Mouse (Mus musculus): ENCODE measurements around the gene Fignl1. TPM values are rescaled to one million over a fixed set of nuclear protein-coding genes. Genes with fewer than 3 reads are reported as not detected.

Fignl1 gene
- polyA plus RNA-seq, 1 experiment = 10.6 TPM

- peaks cover 5% of the 10 kb centered on the region for H3K4me1 ChIP-seq (ENCODE audit: control insufficient read depth, insufficient read depth, low read length)
- TF ChIP-seq CTCF (IDR thresholded peaks at IDR 0.05; ENCODE audit: low read depth, low read length) = no peak
- TF ChIP-seq POLR2A (IDR thresholded peaks at IDR 0.05; ENCODE audit: borderline replicate concordance, low read depth, low read length) = no peak
- no peak overlapping the region for H3K4me3 ChIP-seq (ENCODE audit: insufficient read depth, low read length)
- no peak overlapping the region for H3K27ac ChIP-seq (ENCODE audit: insufficient read depth, low read depth, low read length)
Measured at GRCm38 (mm10) chr11:11825670-11826069, 16.9 kb upstream of the Fignl1 start.

- Histone ChIP-seq H3K27ac (ENCODE audit: insufficient read depth, low read depth, low read length) (no peak overlapping the region), H3K4me1 (ENCODE audit: control insufficient read depth, insufficient read depth, low read length) (peaks cover 8% of the 10 kb centered on the region), H3K4me3 (ENCODE audit: insufficient read depth, low read length) (no peak overlapping the region)
- no peak for TF ChIP-seq CTCF (IDR thresholded peaks at IDR 0.05; ENCODE audit: low read depth, low read length)
- TF ChIP-seq POLR2A (IDR thresholded peaks at IDR 0.05; ENCODE audit: borderline replicate concordance, low read depth, low read length) = no peak
Measured at GRCm38 (mm10) chr11:11824970-11825635, 16.3 kb upstream of the Fignl1 start.

- TF ChIP-seq CTCF (IDR thresholded peaks at IDR 0.05; ENCODE audit: low read depth, low read length) (no peak), POLR2A (IDR thresholded peaks at IDR 0.05; ENCODE audit: borderline replicate concordance, low read depth, low read length) (no peak)
- Histone ChIP-seq H3K4me1 (ENCODE audit: control insufficient read depth, insufficient read depth, low read length) (peaks cover 12% of the 10 kb centered on the region), H3K4me3 (ENCODE audit: insufficient read depth, low read length) (no peak overlapping the region), H3K27ac (ENCODE audit: insufficient read depth, low read depth, low read length) (no peak overlapping the region)
Measured at GRCm38 (mm10) chr11:11823980-11824911, 15.5 kb upstream of the Fignl1 start.

GRCm38 (mm10) chr11:11822181-11823095 lies 13.7 kb upstream of the Fignl1 start:
- peaks cover 16% of the 10 kb centered on the region for H3K4me1 ChIP-seq (ENCODE audit: control insufficient read depth, insufficient read depth, low read length)
- H3K4me3 ChIP-seq (ENCODE audit: insufficient read depth, low read length) = no peak overlapping the region
- no peak overlapping the region for H3K27ac ChIP-seq (ENCODE audit: insufficient read depth, low read depth, low read length)
- TF ChIP-seq CTCF (IDR thresholded peaks at IDR 0.05; ENCODE audit: low read depth, low read length) = no peak
- TF ChIP-seq POLR2A (IDR thresholded peaks at IDR 0.05; ENCODE audit: borderline replicate concordance, low read depth, low read length) = no peak

GRCm38 (mm10) chr11:11821387-11821975 lies 12.7 kb upstream of the Fignl1 start:
- Histone ChIP-seq H3K4me3 (ENCODE audit: insufficient read depth, low read length) (no peak overlapping the region), H3K4me1 (ENCODE audit: control insufficient read depth, insufficient read depth, low read length) (peaks cover 16% of the 10 kb centered on the region), H3K27ac (ENCODE audit: insufficient read depth, low read depth, low read length) (no peak overlapping the region)
- TF ChIP-seq CTCF (IDR thresholded peaks at IDR 0.05; ENCODE audit: low read depth, low read length) = no peak
- no peak for TF ChIP-seq POLR2A (IDR thresholded peaks at IDR 0.05; ENCODE audit: borderline replicate concordance, low read depth, low read length)

- H3K27ac ChIP-seq (ENCODE audit: insufficient read depth, low read depth, low read length) = no peak overlapping the region
- no peak overlapping the region for H3K4me3 ChIP-seq (ENCODE audit: insufficient read depth, low read length)
- peaks cover 16% of the 10 kb centered on the region for H3K4me1 ChIP-seq (ENCODE audit: control insufficient read depth, insufficient read depth, low read length)
- TF ChIP-seq CTCF (IDR thresholded peaks at IDR 0.05; ENCODE audit: low read depth, low read length) (no peak), POLR2A (IDR thresholded peaks at IDR 0.05; ENCODE audit: borderline replicate concordance, low read depth, low read length) (no peak)
Measured at GRCm38 (mm10) chr11:11820737-11821136, 12.0 kb upstream of the Fignl1 start.

GRCm38 (mm10) chr11:11820251-11820650 lies 11.5 kb upstream of the Fignl1 start:
- Histone ChIP-seq H3K4me3 (ENCODE audit: insufficient read depth, low read length) (no peak overlapping the region), H3K4me1 (ENCODE audit: control insufficient read depth, insufficient read depth, low read length) (peaks cover 16% of the 10 kb centered on the region), H3K27ac (ENCODE audit: insufficient read depth, low read depth, low read length) (no peak overlapping the region)
- TF ChIP-seq CTCF (IDR thresholded peaks at IDR 0.05; ENCODE audit: low read depth, low read length) (no peak), POLR2A (IDR thresholded peaks at IDR 0.05; ENCODE audit: borderline replicate concordance, low read depth, low read length) (no peak)

- H3K4me3 ChIP-seq (ENCODE audit: insufficient read depth, low read length) = no peak overlapping the region
- H3K27ac ChIP-seq (ENCODE audit: insufficient read depth, low read depth, low read length) = peak overlapping the region; percentile 30
- TF ChIP-seq POLR2A (IDR thresholded peaks at IDR 0.05; ENCODE audit: borderline replicate concordance, low read depth, low read length) = no peak
- TF ChIP-seq CTCF (IDR thresholded peaks at IDR 0.05; ENCODE audit: low read depth, low read length) = no peak
- H3K4me1 ChIP-seq (ENCODE audit: control insufficient read depth, insufficient read depth, low read length) = peaks cover 16% of the 10 kb centered on the region
Measured at GRCm38 (mm10) chr11:11819206-11819605, 10.4 kb upstream of the Fignl1 start.

GRCm38 (mm10) chr11:11818797-11819196 lies 10.0 kb upstream of the Fignl1 start:
- Histone ChIP-seq H3K27ac (ENCODE audit: insufficient read depth, low read depth, low read length) (peak overlapping the region; percentile 30), H3K4me3 (ENCODE audit: insufficient read depth, low read length) (no peak overlapping the region), H3K4me1 (ENCODE audit: control insufficient read depth, insufficient read depth, low read length) (peaks cover 16% of the 10 kb centered on the region)
- TF ChIP-seq CTCF (IDR thresholded peaks at IDR 0.05; ENCODE audit: low read depth, low read length) (no peak), POLR2A (IDR thresholded peaks at IDR 0.05; ENCODE audit: borderline replicate concordance, low read depth, low read length) (no peak)

All from bone marrow macrophage, adult 2 months (primary cell).